Mouse (Mus musculus) adrenal gland (tissue): ENCODE data around the gene Myl12a.

Experiments
- intact Hi-C: fragments of 180-260 bp; cut with DNase I; formaldehyde crosslinking; loops from one replicate; pipeline ENCODE4 v1.15.1; 2025

The Myl12a gene

DNA sequence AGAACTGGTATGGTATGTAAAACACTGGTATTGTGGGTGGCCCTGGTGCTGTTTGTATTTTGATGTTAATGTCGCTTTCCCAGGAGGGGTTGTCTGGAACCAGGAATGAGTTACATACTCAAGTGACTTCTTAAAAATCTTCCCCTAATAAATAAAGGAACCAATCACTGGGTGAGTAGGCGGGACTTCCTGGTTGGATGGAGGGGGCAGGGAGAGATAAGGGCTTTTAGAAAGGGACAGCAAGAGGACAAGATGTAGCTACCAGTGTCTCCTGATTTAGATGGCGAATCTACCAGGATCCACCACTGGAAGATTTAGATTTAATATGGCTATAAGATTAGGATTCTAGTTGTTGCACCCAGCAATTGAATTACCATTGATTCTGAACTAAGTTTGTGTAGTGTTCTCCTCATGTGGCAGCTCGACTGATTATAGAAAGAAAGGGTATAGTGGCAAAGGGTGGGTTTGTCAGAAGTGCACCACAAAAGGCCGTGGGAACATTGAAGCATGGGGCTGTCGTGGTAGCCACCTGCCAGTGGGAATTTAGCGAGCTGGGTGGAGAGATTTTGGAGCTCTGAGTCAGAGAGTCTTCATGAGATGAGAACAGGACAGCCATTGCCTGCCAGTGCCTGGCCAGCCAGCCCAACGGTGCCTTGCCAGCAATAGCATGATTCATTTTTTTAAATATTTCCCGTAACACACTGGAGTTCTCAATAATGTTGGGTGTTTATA lies 9.4 kb upstream of the Myl12a start:
- intact Hi-C loops: no loop called here

DNA sequence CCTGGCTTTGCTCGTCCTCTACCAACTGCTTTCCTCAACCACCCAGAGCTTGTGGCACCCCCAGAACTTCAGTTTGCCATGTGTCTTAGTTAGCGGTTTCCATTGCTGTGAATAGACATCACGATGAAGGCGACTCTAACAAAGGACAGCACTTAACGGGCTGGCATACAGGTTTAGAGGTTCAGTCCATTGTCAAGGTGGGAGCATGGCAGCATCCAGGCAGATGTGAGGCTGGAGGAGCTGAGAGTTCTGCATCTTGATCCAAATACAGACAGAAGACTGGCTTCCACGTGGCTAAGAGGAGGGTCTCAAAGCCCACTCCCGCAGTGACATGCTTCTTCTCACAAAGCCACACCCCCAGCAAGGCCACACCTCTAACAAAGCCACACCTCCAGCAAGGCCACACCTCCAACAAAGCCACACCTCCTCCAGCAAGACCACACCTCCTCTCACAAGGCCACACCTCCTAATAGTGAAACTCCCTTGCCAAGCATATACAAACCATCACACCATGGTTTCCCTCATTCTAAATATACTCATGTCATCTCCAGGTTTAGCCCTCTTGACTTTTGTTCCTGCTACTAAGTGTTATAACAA lies 8.1 kb upstream of the Myl12a start:
- intact Hi-C loops: no loop called here

DNA sequence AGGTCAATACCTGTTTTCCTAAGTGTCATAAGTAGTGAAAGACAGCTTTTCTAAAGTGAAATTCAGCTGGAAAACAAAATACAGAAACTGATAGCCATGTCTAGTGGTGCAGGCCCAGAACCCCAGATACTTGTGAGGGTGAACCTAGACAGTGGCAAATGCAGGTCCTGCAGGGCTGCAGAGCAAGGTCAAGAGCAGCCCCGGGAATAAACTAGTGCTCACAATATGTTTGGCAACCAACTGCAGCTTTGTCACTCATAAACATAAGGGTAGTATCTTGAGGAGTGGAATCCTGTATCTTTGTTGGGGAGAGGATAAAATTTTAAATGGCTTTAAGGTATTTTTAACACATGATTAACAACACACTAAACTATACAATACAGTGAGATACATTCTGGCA lies 7.1 kb upstream of the Myl12a start:
- intact Hi-C loops: no loop called here

DNA sequence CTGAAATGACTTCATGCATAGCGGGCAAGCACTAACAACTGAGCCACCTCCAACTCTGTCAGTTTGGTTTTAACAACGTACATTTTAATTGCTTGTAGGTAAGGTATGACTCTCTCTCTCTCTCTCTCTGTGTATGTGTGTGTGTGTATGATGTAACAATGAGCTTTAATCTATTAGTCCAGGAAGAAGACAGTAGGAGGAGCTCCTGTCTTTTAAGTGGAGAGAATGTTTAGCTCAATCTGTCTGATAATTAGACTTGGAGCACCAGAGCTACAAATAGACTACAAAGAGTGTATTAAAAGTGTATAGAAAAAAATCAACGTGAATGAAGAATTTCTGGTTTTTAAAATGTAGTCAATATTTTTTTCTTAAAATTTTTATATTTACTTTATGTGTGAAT lies 6.0 kb upstream of the Myl12a start:
- intact Hi-C loops: no loop called here

DNA sequence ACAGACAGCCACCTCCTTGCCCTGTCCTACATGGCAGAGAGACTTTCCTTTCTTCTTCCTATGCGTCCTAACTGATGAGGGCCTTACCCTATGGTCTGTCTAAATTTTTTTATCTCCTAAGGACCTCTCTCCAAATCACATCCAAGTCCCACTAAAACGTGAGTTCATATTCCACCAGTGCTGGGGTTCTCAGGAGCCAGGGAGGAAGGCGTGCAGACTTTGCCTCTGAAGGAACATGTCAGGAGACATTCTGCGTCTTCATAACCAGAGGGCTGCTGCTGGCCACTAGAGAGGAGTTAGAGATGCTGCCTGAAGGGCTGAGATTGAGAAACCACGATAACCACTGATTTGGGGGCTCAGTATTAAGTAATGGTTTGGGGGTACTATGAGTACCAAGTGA lies 4.3 kb upstream of the Myl12a start:
- intact Hi-C loops: no loop called here

DNA sequence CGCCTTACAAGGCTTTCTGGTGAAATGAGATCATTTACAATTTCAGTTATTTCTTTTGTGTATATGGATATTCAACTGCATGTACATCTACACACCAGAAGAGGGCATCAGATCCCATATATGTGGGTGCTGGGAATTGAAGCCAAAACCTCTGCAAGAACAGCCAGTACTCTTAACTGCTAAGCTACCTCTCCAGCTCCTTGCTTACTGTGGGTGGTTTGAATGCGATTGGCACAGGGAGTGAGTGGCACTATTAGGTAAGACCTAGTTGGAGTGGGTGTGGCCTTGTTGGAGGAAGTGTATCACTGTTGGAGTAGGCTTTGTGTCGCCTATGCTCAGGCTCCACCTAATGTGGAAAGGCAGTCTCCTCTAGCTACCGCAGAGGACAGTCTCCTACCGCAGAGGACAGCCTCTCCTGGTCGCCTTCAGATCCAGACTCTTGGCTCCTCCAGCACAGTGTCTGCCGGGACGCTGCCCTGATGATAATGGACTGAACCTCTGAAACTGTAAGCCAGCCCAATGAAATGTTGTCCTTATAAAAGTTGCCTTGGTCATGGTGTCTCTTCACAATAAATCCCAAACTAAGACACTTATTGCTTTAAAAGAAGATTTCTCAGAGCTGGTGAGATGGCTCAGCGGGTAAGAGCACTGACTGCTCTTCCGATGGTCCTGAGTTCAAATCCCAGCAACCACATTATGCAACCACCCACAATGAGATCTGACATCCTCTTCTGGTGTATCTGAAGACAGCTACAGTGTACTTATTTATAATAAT lies 1.7 kb upstream of the Myl12a start:
- intact Hi-C loops: loop anchor here (5.0 kb wide), 1 partner anchor 178 kb away; the partner anchor contains the start of gene Lpin2

DNA sequence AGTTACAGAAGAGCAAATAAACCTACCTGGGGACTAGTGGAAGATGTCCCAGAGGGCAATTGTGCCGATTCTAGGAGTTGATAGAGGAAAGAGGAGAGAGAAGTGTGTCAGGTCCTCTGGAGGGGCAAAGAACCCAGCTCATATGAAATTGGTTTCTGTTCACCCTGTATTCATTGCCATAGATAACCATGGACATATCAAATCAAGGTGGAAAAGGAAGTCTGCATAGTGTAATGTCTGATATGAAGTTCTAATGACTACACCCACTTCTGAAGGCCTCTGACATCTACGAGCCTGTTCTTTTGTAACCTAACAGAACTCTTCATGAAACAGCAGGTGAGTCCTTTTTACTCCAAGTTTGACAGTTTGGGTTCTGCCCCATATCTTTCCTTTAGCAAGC lies 1.0 kb upstream of the Myl12a start:
- intact Hi-C loops: loop anchor here (5.0 kb wide), 1 partner anchor 179 kb away; the partner anchor contains the start of gene Lpin2

DNA sequence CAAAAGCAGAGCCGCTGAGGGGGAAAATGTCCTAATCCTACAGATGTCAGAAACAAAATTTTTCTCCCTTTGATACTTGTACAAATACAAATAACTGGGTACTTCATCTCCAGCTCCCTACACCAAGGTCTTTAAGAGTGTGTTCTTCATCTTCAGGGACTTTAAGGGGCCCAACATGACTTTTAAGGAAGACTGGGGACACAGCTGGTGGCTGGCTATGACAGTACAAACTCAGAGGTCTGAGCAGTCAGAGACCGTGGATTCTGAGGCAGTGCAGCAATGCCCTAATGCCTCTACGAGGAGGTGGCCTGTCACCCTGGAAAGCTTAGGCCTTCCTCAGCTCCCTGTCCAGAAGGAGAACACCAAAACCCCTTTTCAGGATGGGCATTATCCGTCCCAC lies 434 bp upstream of the Myl12a start:
- intact Hi-C loops: loop anchor here (5.0 kb wide), 1 partner anchor 179 kb away; the partner anchor contains the start of gene Lpin2

DNA sequence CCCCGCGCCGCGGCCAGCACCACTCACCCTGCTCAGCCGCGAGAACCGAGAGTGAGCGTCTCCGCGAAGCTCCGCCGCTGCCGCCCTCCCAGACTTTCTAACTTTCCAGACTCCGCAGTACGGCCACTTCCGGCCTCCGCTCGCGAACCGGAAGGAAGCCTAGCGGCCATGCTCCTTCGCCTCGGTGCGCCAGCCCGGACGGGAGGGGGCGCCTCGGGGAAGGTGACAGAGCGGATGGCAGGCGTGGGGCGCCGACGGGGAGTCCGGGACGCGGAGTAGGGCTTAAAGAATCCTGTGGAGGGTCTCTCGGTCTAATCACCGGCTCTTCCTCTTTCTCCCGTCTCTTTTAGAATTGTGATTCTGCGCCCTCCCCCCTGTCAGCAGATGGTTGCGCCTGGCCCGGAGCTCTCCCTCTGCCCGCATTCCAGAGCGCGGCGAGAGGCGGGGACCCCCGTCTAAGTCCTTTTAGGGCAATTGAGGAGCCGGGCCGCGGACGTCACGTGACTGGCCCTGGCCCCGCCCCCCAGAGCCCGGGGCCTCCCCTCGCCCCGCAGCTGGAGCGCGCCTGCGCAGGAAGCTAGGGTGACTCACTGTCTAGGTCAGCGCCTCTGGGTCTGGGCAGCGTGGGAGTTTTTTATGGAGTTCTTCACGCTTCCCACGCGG lies 466 bp downstream of the Myl12a start, which contains the start of gene Myom1:
Gene Myom1, plus strand, starts transcription at position 553 of the 663 bp plus-strand sequence.
- intact Hi-C loops: loop anchor here (5.0 kb wide), 1 partner anchor 180 kb away; the partner anchor contains the start of gene Lpin2

DNA sequence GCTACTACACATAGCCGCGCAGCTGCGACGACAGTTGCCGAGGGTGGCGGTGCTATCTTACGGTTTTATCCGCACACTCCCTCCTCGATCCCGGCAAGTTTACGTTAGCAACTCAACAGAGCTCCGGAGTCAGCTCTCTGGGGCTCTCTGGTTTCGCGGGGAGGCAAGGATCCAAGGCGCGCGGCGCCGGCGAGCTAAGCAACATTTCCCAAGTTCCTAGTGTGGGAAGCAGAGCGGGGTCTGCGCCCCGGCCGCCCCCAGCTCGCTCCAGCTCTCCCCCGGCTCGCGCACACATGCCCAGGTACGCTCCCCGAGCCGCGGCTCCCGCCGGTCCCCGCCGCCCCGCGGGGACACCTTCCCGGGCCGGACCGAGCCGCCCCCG lies 988 bp downstream of the Myl12a start:
- intact Hi-C loops: loop anchor here (1.0 to 5.0 kb wide), 2 partner anchors 11 to 181 kb away; partner anchors contain the start of gene Lpin2

DNA sequence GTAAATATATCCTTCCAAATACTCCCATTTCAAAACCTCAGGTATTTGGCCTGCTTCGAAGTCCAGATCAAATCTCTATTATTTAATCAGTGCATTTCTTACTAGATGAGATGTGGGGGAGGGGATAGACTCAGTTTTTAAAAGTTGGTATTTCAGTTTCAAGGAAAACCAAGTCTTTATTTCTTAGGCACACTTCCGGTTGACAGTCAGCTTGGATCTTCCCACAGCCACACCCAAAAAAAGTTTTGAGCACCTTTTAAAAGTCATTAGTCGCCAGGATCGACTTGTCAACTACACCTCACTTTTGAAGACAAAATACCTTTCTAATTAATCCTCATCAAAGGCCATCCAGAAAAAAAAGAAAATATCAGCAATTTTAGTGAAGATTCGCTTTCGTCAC lies 1.6 kb downstream of the Myl12a start:
- intact Hi-C loops: loop anchor here (1.0 to 5.0 kb wide), 2 partner anchors 11 to 181 kb away; partner anchors contain the start of gene Lpin2

DNA sequence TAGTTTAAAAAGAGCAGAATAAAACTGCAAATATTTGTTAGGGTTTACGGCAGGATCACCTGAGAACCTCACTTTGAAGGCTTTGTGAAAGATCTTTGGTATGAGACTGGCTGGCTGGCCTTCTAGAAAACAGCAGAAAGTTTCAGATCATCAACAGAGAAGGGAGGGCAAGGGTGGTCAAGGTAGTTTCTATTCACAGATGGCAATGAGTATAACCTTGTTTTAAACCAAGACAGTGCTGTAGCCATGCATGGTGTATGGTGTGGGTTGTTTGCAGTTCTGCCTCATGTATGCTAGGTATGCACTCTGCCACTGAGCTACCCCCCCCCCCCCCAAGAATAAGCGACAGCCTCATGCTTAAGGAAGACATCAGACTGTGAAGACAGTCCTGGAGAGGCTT lies 2.4 kb downstream of the Myl12a start:
- intact Hi-C loops: loop anchor here (5.0 kb wide), 1 partner anchor 182 kb away; the partner anchor contains the start of gene Lpin2

DNA sequence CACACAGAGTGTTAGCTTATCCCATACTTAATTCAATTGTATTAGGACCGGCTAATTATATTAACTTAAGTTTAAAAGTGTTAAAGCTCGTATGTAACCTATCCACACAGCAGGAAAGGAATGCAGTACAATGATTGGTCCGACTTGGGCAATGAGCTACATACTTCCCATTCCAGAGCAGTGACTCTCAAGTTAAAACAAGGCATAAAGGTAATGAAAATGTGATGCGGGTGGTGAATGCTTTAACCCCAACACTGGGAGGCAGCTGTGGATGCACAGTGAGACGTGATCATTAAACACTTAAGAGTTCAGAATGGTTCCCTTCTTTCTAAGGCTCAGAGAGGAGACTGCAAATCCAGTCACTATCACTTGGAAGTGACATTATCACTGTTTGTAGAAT lies 3.5 kb downstream of the Myl12a start:
- intact Hi-C loops: no loop called here

DNA sequence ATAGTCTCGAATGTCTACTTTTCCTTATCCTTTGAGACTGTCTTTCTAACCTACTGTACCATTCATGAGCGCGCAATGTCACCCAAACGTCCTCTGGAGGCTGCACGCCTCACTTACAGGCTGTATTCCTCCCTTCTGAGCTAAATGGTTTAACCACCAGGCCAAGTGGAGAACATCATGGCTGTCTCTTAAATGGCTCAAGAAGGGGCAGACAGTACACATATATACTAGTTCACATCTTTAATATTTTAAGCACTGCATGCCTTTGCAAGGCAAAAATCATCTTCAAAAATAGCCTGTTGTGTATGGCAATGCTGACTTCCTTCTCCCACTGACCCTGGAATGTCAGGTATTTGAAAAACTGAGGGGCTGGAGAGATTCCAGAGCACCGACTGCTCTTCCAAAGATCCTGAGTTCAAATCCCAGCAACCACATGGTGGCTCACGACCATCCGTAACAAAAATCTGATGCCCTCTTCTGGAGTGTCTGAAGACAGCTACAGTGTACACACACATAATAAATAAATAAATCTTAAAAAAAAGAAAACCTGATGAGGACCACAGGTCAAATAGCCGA lies 4.2 kb downstream of the Myl12a start:
- intact Hi-C loops: no loop called here

DNA sequence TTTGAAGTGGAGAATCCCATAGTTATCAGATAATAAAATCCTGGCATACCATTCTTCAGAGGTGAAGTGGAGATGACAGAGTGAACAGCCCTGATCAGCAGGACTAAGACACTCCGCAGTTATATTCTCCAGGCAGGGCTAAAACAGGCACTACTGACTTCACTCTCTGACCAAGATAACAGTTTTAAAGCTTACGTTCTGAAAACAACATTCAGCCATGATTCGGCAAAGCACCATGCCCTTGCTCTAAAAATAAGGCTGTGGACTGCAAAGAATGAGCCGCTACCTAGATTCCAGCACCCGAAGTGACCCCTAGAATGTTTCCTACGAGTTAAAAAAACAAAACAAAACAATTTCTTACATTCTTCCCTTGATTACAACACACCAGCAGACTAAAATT lies 4.8 kb downstream of the Myl12a start:
- intact Hi-C loops: no loop called here

DNA sequence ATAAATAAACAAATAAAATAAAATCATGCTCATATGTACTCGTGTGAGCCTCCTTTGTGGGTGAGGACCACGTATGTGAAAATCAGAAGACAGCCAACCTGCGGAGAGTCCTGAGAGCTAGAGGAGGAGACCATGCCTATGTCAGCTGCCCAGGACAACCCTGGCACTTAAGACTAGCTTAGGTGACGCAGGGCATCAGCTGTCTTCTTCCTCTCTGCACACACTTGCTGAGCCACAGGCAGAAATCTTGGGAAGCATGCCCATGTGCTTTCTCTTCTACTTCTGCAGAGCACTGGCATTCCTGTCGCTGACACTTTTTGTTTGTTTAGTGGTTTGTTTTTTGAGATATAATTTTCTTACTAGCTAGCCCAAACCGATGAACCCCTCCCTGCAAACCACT lies 7.1 kb downstream of the Myl12a start:
- intact Hi-C loops: no loop called here

DNA sequence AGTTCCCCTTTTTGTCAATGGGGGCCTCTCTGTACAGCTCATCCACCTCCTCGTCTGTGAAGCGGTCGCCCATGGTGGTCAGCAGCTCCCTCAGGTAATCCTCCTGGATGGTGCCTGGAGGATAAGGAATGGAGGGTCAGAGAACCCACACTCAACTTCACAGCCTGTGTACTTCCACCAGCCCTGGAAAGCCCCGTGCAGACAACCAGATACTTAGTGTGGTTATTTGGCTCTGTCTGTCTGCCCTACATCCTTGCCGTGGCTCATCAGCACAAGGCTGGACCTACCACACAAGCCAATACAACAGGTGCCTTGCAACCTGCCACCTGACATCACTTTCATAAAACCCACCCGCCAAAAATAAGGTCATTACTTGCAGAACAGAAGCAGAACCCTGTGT lies 8.0 kb downstream of the Myl12a start:
- intact Hi-C loops: no loop called here

DNA sequence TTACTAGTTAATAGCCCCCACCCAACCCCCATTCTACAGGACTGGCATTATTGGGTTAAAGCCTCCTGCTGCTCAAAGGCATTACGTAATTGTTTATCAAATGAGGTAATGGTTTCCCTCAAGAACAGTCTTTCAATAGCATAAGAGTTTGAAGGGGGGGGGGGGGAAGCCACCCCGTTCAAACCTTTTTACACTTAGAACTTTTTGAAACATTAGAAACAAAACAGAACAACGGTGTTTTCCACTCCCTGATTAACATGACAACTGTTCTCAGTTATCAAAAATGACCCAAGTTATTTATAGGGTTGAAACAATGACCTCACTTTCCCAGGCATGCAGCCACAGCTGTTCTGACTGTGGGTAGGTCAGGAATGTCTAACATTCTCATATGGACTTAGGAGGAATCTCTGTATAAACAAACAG lies 9.3 kb downstream of the Myl12a start:
- intact Hi-C loops: no loop called here

DNA sequence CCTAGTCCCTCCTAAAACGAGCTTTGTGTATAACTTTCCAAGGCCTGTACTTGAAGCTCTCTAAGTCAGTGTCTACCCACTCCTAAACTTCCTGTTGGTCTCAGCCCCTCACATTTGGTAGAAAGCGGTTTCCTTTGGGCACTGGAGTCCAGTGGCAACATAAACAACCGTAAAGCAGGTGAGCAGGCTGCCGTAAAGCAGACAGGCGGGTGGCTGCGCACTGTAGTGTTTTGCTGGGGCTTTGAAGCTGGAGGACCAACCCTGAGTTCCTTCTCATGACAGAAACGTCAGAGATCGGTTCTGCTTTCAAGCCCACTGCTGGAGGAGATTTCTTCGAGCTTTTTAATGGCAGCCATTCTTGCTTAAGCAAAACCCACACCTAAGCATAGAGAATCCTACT lies 10.0 kb downstream of the Myl12a start:
- intact Hi-C loops: no loop called here

DNA sequence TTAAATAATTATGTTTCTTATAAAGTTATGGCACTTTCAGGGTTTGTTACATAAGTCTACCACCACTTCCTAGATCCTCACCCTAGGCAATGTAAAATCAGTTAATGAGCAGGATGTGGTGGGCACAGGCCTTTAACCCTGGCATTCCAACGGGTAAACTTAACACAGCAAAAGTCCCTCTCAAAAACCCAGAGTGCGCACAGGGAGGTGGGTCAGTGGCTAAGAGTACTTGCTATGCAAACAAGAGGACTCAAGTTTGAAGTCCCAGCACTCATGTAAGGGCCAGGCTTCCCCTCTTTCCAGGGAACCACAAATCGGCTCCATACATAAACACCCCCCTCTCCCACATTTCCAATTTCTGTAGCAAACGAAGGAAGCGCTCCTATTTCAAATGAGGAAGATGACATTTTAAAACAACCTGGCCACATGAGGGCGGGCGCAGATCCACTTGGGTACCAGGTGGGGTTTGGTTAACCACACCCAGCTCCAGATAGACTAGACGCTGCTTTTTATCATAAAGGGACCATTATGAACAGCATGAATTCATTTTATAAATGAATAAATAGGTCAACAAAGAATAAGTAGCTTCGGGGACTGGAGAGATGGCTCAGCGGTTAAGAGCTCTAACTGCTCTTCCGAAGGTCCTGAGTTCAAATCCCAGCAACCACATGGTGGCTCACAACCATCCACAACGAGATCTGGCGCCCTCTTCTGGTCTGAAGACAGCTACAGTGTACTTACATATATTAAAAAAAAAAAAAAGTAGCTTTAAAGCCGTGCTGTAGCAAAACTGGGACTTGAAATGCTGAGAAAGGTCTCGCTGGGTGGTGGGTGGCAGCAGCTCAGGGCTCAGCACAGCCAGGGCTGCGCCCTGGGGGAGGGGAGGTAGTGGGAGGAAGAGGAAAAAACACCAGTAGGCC lies 10.7 kb downstream of the Myl12a start:
- intact Hi-C loops: no loop called here
